Mouse (Mus musculus): ENCODE data around the gene Dhx34. TPM values are rescaled to one million over a fixed set of nuclear protein-coding genes. Genes with fewer than 3 reads are reported as not detected.
A peak's percentile ranks its signal among the peaks of the same experiment; 100 is the strongest.
"Not testable (repeated sequence)": the region's sequence is repeated elsewhere in the genome, so short reads cannot be mapped to it uniquely, and the experiment has no call there.

Dhx34 gene
- 10 to 100 TPM; 10.1 to 12.2 TPM for total RNA-seq (2021)

GRCm38 (mm10) chr7:16221582-16222272 is at the start of gene Dhx34:
Gene Dhx34 (minus strand): TSS chr7:16222037.
- peak; percentile 93 to 94 for DNase-seq

- DNase-seq: no peak
Observed at GRCm38 (mm10) chr7:16271139-16271538, 49.3 kb upstream of the Dhx34 start.

GRCm38 (mm10) chr7:16266593-16266992 is 44.8 kb upstream of the Dhx34 start:
- DNase-seq: not testable (repeated sequence)

GRCm38 (mm10) chr7:16265856-16266255 is 44.0 kb upstream of the Dhx34 start:
- no peak for DNase-seq

- DNase-seq: no peak
Observed at GRCm38 (mm10) chr7:16263843-16264242, 42.0 kb upstream of the Dhx34 start.

GRCm38 (mm10) chr7:16263015-16263787 is 41.4 kb upstream of the Dhx34 start:
- DNase-seq: peak; percentile 60 to 63

- DNase-seq: no peak
Observed at GRCm38 (mm10) chr7:16261097-16261496, 39.3 kb upstream of the Dhx34 start.

GRCm38 (mm10) chr7:16259110-16259590 is 37.3 kb upstream of the Dhx34 start, which contains the start of gene C5ar1:
Gene C5ar1 (minus strand): TSS chr7:16259540.
- DNase-seq: no peak

GRCm38 (mm10) chr7:16257830-16258229 is 36.0 kb upstream of the Dhx34 start:
- DNase-seq: no peak

GRCm38 (mm10) chr7:16255963-16256362 is 34.1 kb upstream of the Dhx34 start:
- DNase-seq: not testable (repeated sequence)

GRCm38 (mm10) chr7:16254195-16254594 is 32.4 kb upstream of the Dhx34 start:
- DNase-seq: no peak

GRCm38 (mm10) chr7:16250687-16251086 is 28.9 kb upstream of the Dhx34 start:
- DNase-seq: no peak

GRCm38 (mm10) chr7:16245958-16246357 is 24.1 kb upstream of the Dhx34 start:
- DNase-seq: no peak

GRCm38 (mm10) chr7:16244067-16244466 is 22.2 kb upstream of the Dhx34 start, which contains the start of gene C5ar2:
Gene C5ar2 (minus strand): TSS chr7:16244154.
- no peak for DNase-seq

- DNase-seq: no peak
Observed at GRCm38 (mm10) chr7:16242198-16242597, 20.4 kb upstream of the Dhx34 start.

GRCm38 (mm10) chr7:16241787-16242186 is 19.9 kb upstream of the Dhx34 start:
- DNase-seq: no peak

- no peak for DNase-seq
Observed at GRCm38 (mm10) chr7:16240978-16241303, 19.1 kb upstream of the Dhx34 start.

- DNase-seq: no peak
Observed at GRCm38 (mm10) chr7:16240281-16240977, 18.6 kb upstream of the Dhx34 start.

- DNase-seq: no peak
Observed at GRCm38 (mm10) chr7:16239554-16239997, 17.7 kb upstream of the Dhx34 start.

GRCm38 (mm10) chr7:16229869-16230268 is 8.0 kb upstream of the Dhx34 start:
- DNase-seq: no peak

GRCm38 (mm10) chr7:16213986-16214385 is 7.9 kb downstream of the Dhx34 start:
- DNase-seq: no peak

GRCm38 (mm10) chr7:16213196-16213595 is 8.6 kb downstream of the Dhx34 start:
- no peak for DNase-seq

GRCm38 (mm10) chr7:16210862-16211365 is 10.9 kb downstream of the Dhx34 start:
- DNase-seq: no peak

All from layer of hippocampus, postnatal 36 days (tissue).